Mouse (Mus musculus): Measurements from ENCODE around the gene Wdr61. TPM values are rescaled to one million over a fixed set of nuclear protein-coding genes. Genes with fewer than 3 reads are reported as not detected.

Gene Wdr61
- total RNA-seq (2023): 46.5 TPM

GRCm38 (mm10) chr9:54733921-54734638 lies at the start of gene Wdr61:
Gene Wdr61, minus strand, starts transcription at chr9:54734519.

GRCm38 (mm10) chr9:54764561-54765217 lies 30.4 kb upstream of the Wdr61 start, which contains the start of gene Crabp1:
Gene Crabp1, plus strand, starts transcription at chr9:54764748.

GRCm38 (mm10) chr9:54698318-54699086 lies 35.8 kb downstream of the Wdr61 start, which contains the start of gene Dnaja4:
Gene Dnaja4, plus strand, starts transcription at chr9:54698873.

Other genes with a start within 250 kb of the Wdr61 start
- gene Dmxl2, start 232.9 kb downstream of the Wdr61 start, total RNA-seq (2023): 0.56 TPM
- gene Sh2d7, start 195.5 kb downstream of the Wdr61 start, total RNA-seq (2023): not detected
- not detected for gene Cib2, start 174.3 kb downstream of the Wdr61 start, total RNA-seq (2023)
- gene Idh3a, start 148.2 kb downstream of the Wdr61 start, total RNA-seq (2023): 41.4 TPM
- 9.2 TPM for gene Acsbg1, start 72.6 kb downstream of the Wdr61 start, total RNA-seq (2023)
- 15.8 TPM for gene Dnaja4, start 35.6 kb downstream of the Wdr61 start, total RNA-seq (2023)
- gene Crabp1, start 30.2 kb upstream of the Wdr61 start, total RNA-seq (2023): not detected
- 36.5 TPM for gene Ireb2, start 129.3 kb upstream of the Wdr61 start, total RNA-seq (2023)
- gene Hykk, start 182.8 kb upstream of the Wdr61 start, total RNA-seq (2023): 1.5 TPM
- gene Psma4, start 216.3 kb upstream of the Wdr61 start, total RNA-seq (2023): 102 TPM
- gene AY074887, start 216.5 kb upstream of the Wdr61 start, total RNA-seq (2023): not detected
- gene Chrna5, start 246.4 kb upstream of the Wdr61 start, total RNA-seq (2023): not detected

All from CD4-positive naive resting alpha-beta T cell, adult 57 days (primary cell).